Mouse (Mus musculus): Measurements from ENCODE around the gene Hnrnpul1. TPM values are rescaled to one million over a fixed set of nuclear protein-coding genes. Genes with fewer than 3 reads are reported as not detected.
"Not testable (repeated sequence)": the region's sequence is repeated elsewhere in the genome, so short reads cannot be mapped to it uniquely, and the experiment has no call there.

The Hnrnpul1 gene
- 74.6 and 75.3 TPM in 2 replicates for polyA plus RNA-seq (2011; ENCODE audit: insufficient read depth, insufficient read length, low replicate concordance, missing spikeins)

GRCm38 (mm10) chr7:25754738-25755467, at the start of gene Hnrnpul1:
Gene Hnrnpul1, minus strand, starts transcription at chr7:25754757.
- WGBS, result under 1% methylated on average over 55 of the region's 55 CpGs
- Histone ChIP-seq H3K4me3 (replicated peaks; ENCODE audit: control insufficient read depth, low read depth, low read length) (peak within 1 kb of the TSS; percentile 83), H3K4me1 (ENCODE audit: control insufficient read depth, insufficient read depth, low read length) (peaks cover 2% of the 10 kb centered on the region; the same call in 1 of the 2 replicates), H3K27ac (ENCODE audit: control insufficient read depth, insufficient read depth, low read depth, low read length, poor library complexity) (peak within 1 kb of the TSS; percentile 96)
- peak; percentile 57; the same call in 1 of the 2 replicates for TF ChIP-seq POLR2A (IDR thresholded peaks at IDR 0.05; ENCODE audit: borderline replicate concordance, control insufficient read depth, low read depth, low read length)
- TF ChIP-seq CTCF (IDR thresholded peaks at IDR 0.05; ENCODE audit: control insufficient read depth, insufficient read depth, low read length), result peak; percentile 27; the same call in 1 of the 2 replicates

DNA sequence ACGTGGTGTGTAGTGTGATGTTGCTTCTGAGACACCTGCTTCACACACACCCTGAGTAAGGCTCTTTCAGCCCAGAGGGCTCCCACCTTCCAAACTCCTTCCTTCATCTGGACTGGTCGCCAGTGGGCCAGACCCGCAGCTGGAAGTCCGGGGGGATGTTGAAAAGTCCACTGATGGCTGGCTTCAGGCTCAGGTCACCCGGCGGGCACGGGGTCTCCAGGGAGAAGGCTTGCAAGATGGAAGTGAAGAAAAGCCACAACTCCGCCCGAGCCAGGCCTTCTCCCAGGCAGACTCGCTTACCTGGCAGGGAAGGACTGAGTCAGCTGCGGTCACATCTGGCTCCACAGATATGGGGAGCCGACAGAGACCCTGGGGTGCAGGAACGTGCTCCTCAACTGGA, 48.9 kb upstream of the Hnrnpul1 start:
- 89% methylated on average over 13 of the region's 13 CpGs for WGBS
- Histone ChIP-seq H3K4me3 (replicated peaks; ENCODE audit: control insufficient read depth, low read depth, low read length) (no peak overlapping the region), H3K27ac (ENCODE audit: control insufficient read depth, insufficient read depth, low read depth, low read length, poor library complexity) (no peak overlapping the region), H3K4me1 (ENCODE audit: control insufficient read depth, insufficient read depth, low read length) (no peaks in the 10 kb centered on the region)
- TF ChIP-seq CTCF (IDR thresholded peaks at IDR 0.05; ENCODE audit: control insufficient read depth, insufficient read depth, low read length) (no peak), POLR2A (IDR thresholded peaks at IDR 0.05; ENCODE audit: borderline replicate concordance, control insufficient read depth, low read depth, low read length) (no peak)

DNA sequence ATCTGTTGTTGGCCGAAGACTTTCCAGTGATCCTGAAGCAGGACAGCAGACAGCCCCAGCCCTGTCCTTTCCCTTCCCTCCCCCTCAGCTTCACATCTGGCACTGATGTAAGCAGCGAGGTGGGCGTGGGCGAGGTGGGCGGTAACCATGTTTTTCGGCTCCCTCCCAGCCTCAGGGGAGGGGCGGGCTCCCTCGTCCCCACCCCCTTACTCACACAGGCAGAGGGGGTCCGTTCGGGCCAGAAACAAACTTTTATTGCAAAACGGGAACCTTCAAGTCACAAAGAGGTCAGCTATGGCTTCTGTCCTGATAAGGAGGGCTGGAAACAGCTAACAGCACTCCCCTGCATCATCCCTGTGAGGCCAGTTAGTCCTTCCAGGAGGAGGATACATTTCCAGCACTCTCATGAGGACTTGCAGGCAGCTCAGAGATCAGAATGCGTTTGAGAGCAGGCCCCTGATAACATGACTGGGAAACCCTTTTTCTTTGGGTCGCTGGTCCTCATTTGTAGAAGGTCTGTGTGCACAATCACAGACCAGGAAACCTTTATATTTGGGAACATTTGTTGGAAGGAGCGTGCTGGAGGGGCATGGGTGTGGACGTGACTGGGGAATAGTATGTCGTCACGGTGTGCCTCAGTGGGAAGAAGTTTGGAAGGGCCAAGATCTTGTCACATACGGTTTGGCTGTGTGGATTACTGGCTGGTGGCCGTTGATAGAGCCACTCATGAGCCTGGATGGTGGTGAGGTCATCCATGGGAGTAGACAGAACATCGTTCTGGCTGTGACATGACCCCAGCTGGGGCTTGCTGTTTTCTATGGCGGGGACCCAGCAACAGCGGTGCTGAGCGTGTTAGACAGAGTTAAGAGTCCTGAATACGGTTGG, 47.9 kb upstream of the Hnrnpul1 start:
- Histone ChIP-seq H3K27ac (ENCODE audit: control insufficient read depth, insufficient read depth, low read depth, low read length, poor library complexity) (no peak overlapping the region), H3K4me1 (ENCODE audit: control insufficient read depth, insufficient read depth, low read length) (no peaks in the 10 kb centered on the region), H3K4me3 (replicated peaks; ENCODE audit: control insufficient read depth, low read depth, low read length) (no peak overlapping the region)
- TF ChIP-seq POLR2A (IDR thresholded peaks at IDR 0.05; ENCODE audit: borderline replicate concordance, control insufficient read depth, low read depth, low read length) (no peak), CTCF (IDR thresholded peaks at IDR 0.05; ENCODE audit: control insufficient read depth, insufficient read depth, low read length) (no peak)
- WGBS, result 59% methylated on average over 24 of the region's 24 CpGs

DNA sequence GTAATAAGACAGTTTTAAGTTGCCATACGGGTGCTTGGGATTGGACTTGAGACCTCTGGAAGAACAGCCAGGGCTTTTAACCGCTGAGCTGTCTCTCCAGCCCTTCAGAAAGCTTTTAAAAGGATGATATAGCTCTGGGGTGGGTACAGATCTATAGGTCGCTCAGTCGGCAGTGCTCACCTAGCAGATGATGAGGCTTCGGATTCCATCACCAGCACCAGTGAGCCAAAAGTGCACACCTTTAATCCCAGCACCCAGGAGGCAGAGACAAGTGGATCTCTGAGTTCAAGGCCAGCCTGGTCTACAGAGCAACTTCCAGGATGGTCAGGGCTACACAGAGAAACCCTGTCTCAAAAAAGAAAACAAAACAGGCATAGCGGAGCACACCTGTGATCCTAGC, 46.5 kb upstream of the Hnrnpul1 start:
- Histone ChIP-seq H3K4me1 (ENCODE audit: control insufficient read depth, insufficient read depth, low read length) (no peaks in the 10 kb centered on the region), H3K4me3 (replicated peaks; ENCODE audit: control insufficient read depth, low read depth, low read length) (no peak overlapping the region), H3K27ac (ENCODE audit: control insufficient read depth, insufficient read depth, low read depth, low read length, poor library complexity) (no peak overlapping the region)
- TF ChIP-seq CTCF (IDR thresholded peaks at IDR 0.05; ENCODE audit: control insufficient read depth, insufficient read depth, low read length), result no peak
- TF ChIP-seq POLR2A (IDR thresholded peaks at IDR 0.05; ENCODE audit: borderline replicate concordance, control insufficient read depth, low read depth, low read length), result no peak
- 89% methylated on average over 6 of the region's 6 CpGs for WGBS

- Histone ChIP-seq H3K27ac (ENCODE audit: control insufficient read depth, insufficient read depth, low read depth, low read length, poor library complexity) (no peak overlapping the region), H3K4me3 (replicated peaks; ENCODE audit: control insufficient read depth, low read depth, low read length) (no peak overlapping the region), H3K4me1 (ENCODE audit: control insufficient read depth, insufficient read depth, low read length) (no peaks in the 10 kb centered on the region)
- no peak for TF ChIP-seq CTCF (IDR thresholded peaks at IDR 0.05; ENCODE audit: control insufficient read depth, insufficient read depth, low read length)
- no peak for TF ChIP-seq POLR2A (IDR thresholded peaks at IDR 0.05; ENCODE audit: borderline replicate concordance, control insufficient read depth, low read depth, low read length)
- 88% methylated on average over 1 of the region's 1 CpGs for WGBS
Observed at GRCm38 (mm10) chr7:25799369-25799768, 44.8 kb upstream of the Hnrnpul1 start.

DNA sequence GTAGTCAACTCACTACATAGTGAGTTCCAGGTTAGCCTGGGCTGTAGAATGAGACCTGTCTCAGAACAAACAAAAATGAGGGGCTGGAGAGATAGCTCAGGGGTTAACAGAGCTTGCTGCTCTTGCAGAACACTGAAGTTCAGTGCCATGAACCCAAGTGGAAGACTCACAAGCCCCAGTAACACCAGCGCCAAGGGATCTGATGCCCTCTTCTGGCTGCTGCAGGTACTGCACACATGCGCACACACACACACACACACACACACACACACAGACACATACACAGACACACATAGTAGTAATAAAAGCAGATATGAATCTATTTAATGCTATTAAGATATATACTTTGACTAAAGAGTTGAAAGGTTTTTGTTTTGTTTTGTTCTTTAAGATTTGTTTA, 44.0 kb upstream of the Hnrnpul1 start:
- 86% methylated on average over 2 of the region's 2 CpGs for WGBS
- no peaks in the 10 kb centered on the region for H3K4me1 ChIP-seq (ENCODE audit: control insufficient read depth, insufficient read depth, low read length)
- H3K27ac ChIP-seq (ENCODE audit: control insufficient read depth, insufficient read depth, low read depth, low read length, poor library complexity), result no peak overlapping the region
- TF ChIP-seq POLR2A (IDR thresholded peaks at IDR 0.05; ENCODE audit: borderline replicate concordance, control insufficient read depth, low read depth, low read length) (no peak), CTCF (IDR thresholded peaks at IDR 0.05; ENCODE audit: control insufficient read depth, insufficient read depth, low read length) (no peak)
- H3K4me3 ChIP-seq (replicated peaks; ENCODE audit: control insufficient read depth, low read depth, low read length), result no peak overlapping the region

GRCm38 (mm10) chr7:25794775-25795174, 40.2 kb upstream of the Hnrnpul1 start:
- Histone ChIP-seq H3K27ac (ENCODE audit: control insufficient read depth, insufficient read depth, low read depth, low read length, poor library complexity) (no peak overlapping the region), H3K4me3 (replicated peaks; ENCODE audit: control insufficient read depth, low read depth, low read length) (no peak overlapping the region), H3K4me1 (ENCODE audit: control insufficient read depth, insufficient read depth, low read length) (no peaks in the 10 kb centered on the region)
- WGBS, result 70% methylated on average over 8 of the region's 8 CpGs
- no peak for TF ChIP-seq CTCF (IDR thresholded peaks at IDR 0.05; ENCODE audit: control insufficient read depth, insufficient read depth, low read length)
- no peak for TF ChIP-seq POLR2A (IDR thresholded peaks at IDR 0.05; ENCODE audit: borderline replicate concordance, control insufficient read depth, low read depth, low read length)

DNA sequence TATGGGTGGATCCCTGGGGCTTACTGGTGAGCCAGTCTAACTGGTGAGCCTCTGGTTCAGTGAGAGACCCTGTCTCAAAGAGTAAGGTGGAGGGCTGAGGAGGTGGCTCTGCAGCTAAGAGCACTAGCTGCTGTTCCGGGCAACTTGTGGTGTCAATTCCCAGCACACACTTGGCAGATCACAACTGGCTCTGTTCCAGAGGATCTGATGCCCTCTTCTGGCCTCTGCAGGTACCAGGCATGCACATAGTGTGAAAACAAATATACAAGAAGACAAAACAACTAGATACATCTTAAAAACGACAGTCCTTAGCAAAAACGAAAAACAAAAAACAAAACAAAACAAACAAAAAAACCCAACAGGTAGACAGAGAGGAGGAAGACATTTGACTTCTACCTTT, 39.1 kb upstream of the Hnrnpul1 start:
- 53% methylated on average over 3 of the region's 3 CpGs for WGBS
- TF ChIP-seq CTCF (IDR thresholded peaks at IDR 0.05; ENCODE audit: control insufficient read depth, insufficient read depth, low read length) (peak; percentile 22; the same call in 1 of the 2 replicates), POLR2A (IDR thresholded peaks at IDR 0.05; ENCODE audit: borderline replicate concordance, control insufficient read depth, low read depth, low read length) (no peak)
- Histone ChIP-seq H3K4me3 (replicated peaks; ENCODE audit: control insufficient read depth, low read depth, low read length) (no peak overlapping the region), H3K4me1 (ENCODE audit: control insufficient read depth, insufficient read depth, low read length) (no peaks in the 10 kb centered on the region), H3K27ac (ENCODE audit: control insufficient read depth, insufficient read depth, low read depth, low read length, poor library complexity) (no peak overlapping the region)

- H3K4me3 ChIP-seq (replicated peaks; ENCODE audit: control insufficient read depth, low read depth, low read length); H3K27ac ChIP-seq (ENCODE audit: control insufficient read depth, insufficient read depth, low read depth, low read length, poor library complexity); H3K4me1 ChIP-seq (ENCODE audit: control insufficient read depth, insufficient read depth, low read length): not testable (repeated sequence)
- 81% methylated on average over 9 of the region's 9 CpGs for WGBS
Observed at GRCm38 (mm10) chr7:25792966-25793365, 38.4 kb upstream of the Hnrnpul1 start.
